Mouse (Mus musculus) inflammation-experienced regulatory T-cells (primary cell): Measurements from ENCODE around the gene Cartpt. TPM values are rescaled to one million over a fixed set of nuclear protein-coding genes. Genes with fewer than 3 reads are reported as not detected.

Experiments
- polyA plus RNA-seq, 2 experiments: library from polyadenylated mRNA; unstranded; fragments of 100-300 nt; shearing (Covaris generic); gene quantifications; one replicate each; pipeline ENCODE4 v1.2.1; 2017

Cartpt gene
- polyA plus RNA-seq: not detected

GRCm38 (mm10) chr13:99900965-99901364, at the start of gene Cartpt:
Gene Cartpt (minus strand): TSS chr13:99901091.

Other genes with a start within 250 kb of the Cartpt start
- gene Mccc2, start 114.5 kb upstream of the Cartpt start, polyA plus RNA-seq: 10 to 100 TPM in 1 of 2 experiments, 1 to 10 TPM in 1; 9.1 to 12.0 TPM
- gene Bdp1, start 203.0 kb upstream of the Cartpt start, polyA plus RNA-seq: 10 to 100 TPM; 60.0 to 61.3 TPM
- 1 to 10 TPM; 4.4 to 4.7 TPM for gene Serf1, start 206.9 kb upstream of the Cartpt start, polyA plus RNA-seq
- 10 to 100 TPM; 36.9 to 53.7 TPM for gene Smn1, start 223.8 kb upstream of the Cartpt start, polyA plus RNA-seq